Mouse (Mus musculus) kidney, adult 2 months (tissue): Measurements from ENCODE around the gene Tango6.

ENCODE experiments used
- CTCF ChIP-seq: fragments of 200-500 bp; conservative IDR thresholded peaks from 2 replicates; pipeline ENCODE4 v1.5.1; 2011; ENCODE audit warnings: low read depth, mild to moderate bottlenecking, control low read depth, low read length, moderate library complexity, mixed read lengths; ENCODE audit not compliant: insufficient read depth, insufficient read length
- POLR2A ChIP-seq: fragments of 200-500 bp; IDR thresholded peaks from one replicate; pipeline ENCODE4 v1.6.1; 2011; ENCODE audit warnings: low read depth, low read length, control low read depth

DNA sequence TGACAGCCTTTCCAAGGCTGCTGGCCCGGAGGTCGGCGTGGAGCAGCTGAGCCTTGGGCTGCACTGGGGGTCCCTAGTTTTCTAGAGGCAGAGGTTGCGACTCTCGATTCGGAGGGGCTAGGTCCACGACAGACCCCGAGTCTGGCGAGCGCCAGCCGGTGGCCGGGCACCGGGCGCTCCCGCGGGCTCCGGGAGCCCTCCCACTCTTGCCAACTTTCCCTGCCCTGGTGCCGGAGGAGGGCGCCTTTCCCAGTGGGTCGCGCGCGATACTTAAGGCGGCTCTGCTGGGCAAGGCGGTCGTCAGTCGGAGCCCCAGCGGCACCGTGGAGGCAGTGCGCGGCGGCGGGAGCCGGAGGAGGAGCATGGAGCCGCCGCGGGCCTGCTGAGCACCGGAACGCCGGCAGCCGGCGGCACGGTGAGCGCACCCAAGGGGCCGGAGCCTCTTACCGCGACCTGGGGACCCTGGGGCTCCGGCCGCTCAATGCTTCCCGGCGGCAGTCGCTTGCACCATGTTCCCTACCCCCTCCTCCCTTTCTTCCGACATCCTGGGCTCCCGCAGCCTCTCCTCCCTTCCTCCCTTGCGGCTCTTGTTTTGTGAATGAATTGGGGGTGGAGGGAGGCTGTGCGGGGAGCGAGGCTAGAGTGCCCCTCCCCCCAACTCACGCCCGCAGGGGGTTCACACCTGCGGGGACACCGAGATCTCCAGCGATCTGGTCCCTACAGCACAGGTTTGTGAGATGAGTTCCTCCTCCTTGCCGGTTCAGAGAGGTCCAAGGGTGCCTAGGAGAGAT, 187.9 kb downstream of the Tango6 start:
- no peak for TF ChIP-seq POLR2A
- TF ChIP-seq CTCF: peak; percentile 17; the same call in 1 of the 2 replicates
